In the genomic region with DNA sequence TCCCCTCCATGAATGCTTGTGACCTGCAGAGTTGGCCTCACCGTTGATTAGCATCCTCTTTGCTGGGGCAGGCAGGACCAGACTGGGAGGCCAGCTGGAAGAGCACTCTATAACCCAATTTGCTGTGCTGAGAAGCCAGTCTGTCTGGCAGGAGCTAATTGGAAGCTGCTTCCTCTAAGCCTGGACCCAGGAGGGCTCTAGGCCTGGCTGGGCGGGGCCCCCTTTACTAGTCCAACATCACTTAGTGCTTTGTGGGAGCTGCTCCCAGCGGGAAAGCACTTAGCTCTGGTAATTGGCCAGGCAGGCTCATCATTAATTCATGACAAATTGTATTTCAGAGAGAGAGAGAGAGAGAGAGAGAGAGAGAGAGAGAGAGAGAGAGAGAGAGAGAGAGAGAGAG, we compare ENCODE assay signal across 12 mouse cellular contexts.
DNase-seq lines count a peak whose midpoint lies in the region; ATAC-seq and TF ChIP-seq lines count a peak whose summit lies in the region.
"Had no signal": no experiment of that assay in that cellular context is flagged by ENCODE, and none has a peak within 500 bp of the region (broad histone marks: within the 10 kb centered on the region; RNA-seq: fewer than 3 reads in every experiment).

No protein-coding gene starts in this region.

- H3K4me2 ChIP-seq in embryonic facial prominence, embryonic 14.5 days (ENCODE audit: low read depth, low read length), result no peak overlapping the region
- no peak overlapping the region for H3K4me2 ChIP-seq in hindbrain, embryonic 13.5 days
- no peak overlapping the region for H3K4me2 ChIP-seq in midbrain, postnatal 0 days (ENCODE audit: low read depth, low read length, poor library complexity, severe bottlenecking)
- H3K4me2 ChIP-seq: liver, embryonic 13.5 days had no signal

- H3K9me3 ChIP-seq in embryonic facial prominence, embryonic 14.5 days (ENCODE audit: control insufficient read depth, low read length), result no peaks in the 10 kb centered on the region
- H3K9me3 ChIP-seq in hindbrain, embryonic 13.5 days, result no peaks in the 10 kb centered on the region
- no peaks in the 10 kb centered on the region for H3K9me3 ChIP-seq in midbrain, postnatal 0 days (ENCODE audit: low read length)
- H3K9me3 ChIP-seq: liver, embryonic 13.5 days had no signal

- no peak overlapping the region for H3K4me3 ChIP-seq in embryonic facial prominence, embryonic 14.5 days (ENCODE audit: low read depth, low read length)
- H3K4me3 ChIP-seq in hindbrain, embryonic 13.5 days, result no peak overlapping the region
- H3K4me3 ChIP-seq in midbrain, postnatal 0 days (ENCODE audit: low read depth, low read length), result no peak overlapping the region
- H3K4me3 ChIP-seq: erythroblast, embryonic 14.5 days; liver, embryonic 13.5 days had no signal

- H3K36me3 ChIP-seq in embryonic facial prominence, embryonic 14.5 days (ENCODE audit: control insufficient read depth, insufficient read depth, low read length), result no peaks in the 10 kb centered on the region
- no peaks in the 10 kb centered on the region for H3K36me3 ChIP-seq in hindbrain, embryonic 13.5 days
- H3K36me3 ChIP-seq in midbrain, postnatal 0 days (ENCODE audit: insufficient read depth, low read length), result no peaks in the 10 kb centered on the region
- H3K36me3 ChIP-seq: liver, embryonic 13.5 days had no signal

- ATAC-seq in embryonic facial prominence, embryonic 14.5 days (ENCODE audit: low read depth), result peak; percentile 89
- ATAC-seq in hindbrain, embryonic 13.5 days (ENCODE audit: low FRiP score), result peak; percentile 83
- ATAC-seq in midbrain, postnatal 0 days (ENCODE audit: low FRiP score), result 0 out of 2 replicates have a peak, but pooled peaks have one; percentile 21
- ATAC-seq: inflammation-experienced regulatory T-cells, adult 6 months had no signal

- no peaks in the 10 kb centered on the region for H3K27me3 ChIP-seq in embryonic facial prominence, embryonic 14.5 days (replicated peaks; ENCODE audit: control insufficient read depth, insufficient read depth, low read length)
- H3K27me3 ChIP-seq in hindbrain, embryonic 13.5 days, result no peaks in the 10 kb centered on the region
- H3K27me3 ChIP-seq in midbrain, postnatal 0 days (ENCODE audit: insufficient read depth, low read length), result no peaks in the 10 kb centered on the region
- H3K27me3 ChIP-seq: liver, embryonic 13.5 days had no signal

- intact Hi-C loops in heart, postnatal 14 days (cut with DNase I), result loop anchor here (10.0 kb wide), 1 partner anchor 225 kb away; a partner anchor contains a TSS

- DNase-seq in cerebellum, postnatal 14 days, result peak; percentile 15 to 35
- no peak for DNase-seq in cerebellum, adult 8-10 months
- peak; percentile 63 for DNase-seq in embryonic facial prominence, embryonic 14.5 days (ENCODE audit: low spot score)
- peak; percentile 47 for DNase-seq in midbrain, postnatal 0 days (ENCODE audit: low spot score)
- no peak for DNase-seq in spleen, postnatal 14 days (ENCODE audit: low spot score in 2 of 2)
- DNase-seq in c-Kit-positive CD71-positive TER-119-positive erythroid progenitor cells, embryonic 14.5 days (ENCODE audit: low spot score), result no peak
- DNase-seq in heart, postnatal 14 days, result no peak
- DNase-seq: heart, adult 11 months; liver, embryonic 13.5 days had no signal

- no peak for TF ChIP-seq CTCF in midbrain, postnatal 0 days (IDR thresholded peaks at IDR 0.05)

- no peak overlapping the region for H3K9ac ChIP-seq in embryonic facial prominence, embryonic 14.5 days (ENCODE audit: low read depth, low read length)
- H3K9ac ChIP-seq in hindbrain, embryonic 13.5 days, result no peak overlapping the region
- no peak overlapping the region for H3K9ac ChIP-seq in midbrain, postnatal 0 days (replicated peaks; ENCODE audit: low read length, poor library complexity, severe bottlenecking)
- H3K9ac ChIP-seq: liver, embryonic 13.5 days had no signal

- peaks cover 13% of the 10 kb centered on the region for H3K4me1 ChIP-seq in embryonic facial prominence, embryonic 14.5 days (ENCODE audit: control insufficient read depth, insufficient read depth, low read length)
- H3K4me1 ChIP-seq in hindbrain, embryonic 13.5 days (replicated peaks), result peaks cover 44% of the 10 kb centered on the region
- no peaks in the 10 kb centered on the region for H3K4me1 ChIP-seq in midbrain, postnatal 0 days (ENCODE audit: insufficient read depth, low read length)
- H3K4me1 ChIP-seq: liver, embryonic 13.5 days had no signal

- H3K27ac ChIP-seq in embryonic facial prominence, embryonic 14.5 days (replicated peaks; ENCODE audit: low read depth, low read length), result no peak overlapping the region
- H3K27ac ChIP-seq in hindbrain, embryonic 13.5 days, result peak overlapping the region; percentile 79
- no peak overlapping the region for H3K27ac ChIP-seq in midbrain, postnatal 0 days (ENCODE audit: low read depth, low read length)
- H3K27ac ChIP-seq: liver, embryonic 13.5 days had no signal

- WGBS in embryonic facial prominence, embryonic 14.5 days, result 47% methylated on average over 3 of the region's 3 CpGs
- WGBS in hindbrain, embryonic 13.5 days, result 19% methylated on average over 3 of the region's 3 CpGs
- 29% methylated on average over 3 of the region's 3 CpGs for WGBS in midbrain, postnatal 0 days

Comparison
In these comparisons a context has a peak if more than half of its experiments do, and no peak if none do; other contexts are left out.
1. DNase-seq: peak in cerebellum, postnatal 14 days (2 of 2), embryonic facial prominence, embryonic 14.5 days (single experiment) and midbrain, postnatal 0 days (single experiment); none in cerebellum, adult 8-10 months (single experiment), spleen, postnatal 14 days (0 of 2), c-Kit-positive CD71-positive TER-119-positive erythroid progenitor cells, embryonic 14.5 days (single experiment) and heart, postnatal 14 days (0 of 2).
2. ATAC-seq: peak in every context shown above with its lines; median percentile 89 in embryonic facial prominence, embryonic 14.5 days; 83 in hindbrain, embryonic 13.5 days; 21 in midbrain, postnatal 0 days.